Mouse (Mus musculus) kidney, adult 11 months (tissue): ENCODE measurements around the gene Spag4.
A peak's percentile ranks its signal among the peaks of the same experiment; 100 is the strongest.
"Not testable (repeated sequence)": the region's sequence is repeated elsewhere in the genome, so short reads cannot be mapped to it uniquely, and the experiment has no call there.

Source experiments
- DNase-seq: peaks from one replicate; pipeline ENCODE4 v3.0.0; 2022

Spag4 gene

DNA sequence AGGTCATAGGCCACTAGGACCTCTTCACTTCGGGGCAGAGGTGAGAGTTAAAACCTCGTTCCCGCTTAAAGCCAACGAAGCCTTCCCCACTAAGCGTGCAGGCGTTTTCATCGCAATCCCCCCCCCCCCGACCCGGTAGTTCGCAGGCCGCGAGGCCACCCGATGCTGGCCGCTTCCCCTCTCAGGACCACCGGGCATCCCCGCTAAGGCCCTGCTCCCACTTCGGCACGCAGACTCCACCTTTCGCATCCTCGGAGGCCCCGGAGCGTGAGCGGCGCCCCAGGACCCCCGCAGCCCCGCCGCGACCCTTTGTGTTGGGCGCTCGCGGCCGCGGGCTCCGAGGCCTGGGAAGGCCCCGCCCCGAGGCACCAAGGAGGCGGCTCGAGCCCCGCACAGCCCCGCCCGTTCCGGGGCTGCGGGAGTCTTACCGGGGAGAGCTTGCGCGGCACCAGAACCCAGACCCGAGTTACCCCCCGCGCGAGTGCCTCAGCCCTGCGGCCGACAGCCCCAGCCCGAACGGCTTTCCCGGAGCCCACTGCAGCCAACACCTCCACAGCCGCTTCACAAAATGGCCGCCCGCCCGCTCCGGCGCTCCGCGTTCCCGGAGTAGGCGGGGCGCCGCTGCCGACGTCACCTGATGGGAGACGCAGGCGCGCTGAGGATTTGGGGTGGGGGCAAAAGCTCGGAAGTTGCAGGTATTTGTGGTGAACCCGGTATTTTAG, 46.5 kb downstream of the Spag4 start, which contains the start of the genes Cpne1 and Rbm12:
Gene Cpne1, minus strand, starts transcription at position 608 of the 722 bp plus-strand sequence.
Gene Rbm12, minus strand, starts transcription at position 621 of the 722 bp plus-strand sequence.
- DNase-seq: peak; percentile 86

DNA sequence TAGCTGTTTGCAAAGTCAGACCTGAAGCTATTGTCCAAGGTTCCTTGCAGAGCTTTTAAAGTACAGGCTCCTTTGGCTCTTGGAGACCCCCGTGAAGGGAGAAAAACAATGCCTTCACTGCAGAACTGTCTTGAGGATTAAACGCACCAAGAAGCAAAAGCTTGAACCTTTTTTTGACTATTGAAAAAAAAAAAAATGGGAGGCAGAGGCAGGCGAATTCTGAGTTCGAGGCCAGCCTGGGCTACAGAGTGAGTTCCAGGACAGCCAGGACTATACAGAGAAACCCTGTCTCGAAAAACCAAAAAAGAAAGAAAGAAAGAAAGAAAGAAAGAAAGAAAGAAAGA, 47.1 kb downstream of the Spag4 start:
- not testable (repeated sequence) for DNase-seq

GRCm38 (mm10) chr2:156119566-156119965, 54.6 kb downstream of the Spag4 start:
- no peak for DNase-seq
